Mouse (Mus musculus): ENCODE data around the gene Arl4d.

Gene Arl4d

GRCm38 (mm10) chr11:101677655-101678054 is 12.3 kb downstream of the Arl4d start:
- DNase-seq (ENCODE audit: low spot score in 2 of 2), result no peak

DNA sequence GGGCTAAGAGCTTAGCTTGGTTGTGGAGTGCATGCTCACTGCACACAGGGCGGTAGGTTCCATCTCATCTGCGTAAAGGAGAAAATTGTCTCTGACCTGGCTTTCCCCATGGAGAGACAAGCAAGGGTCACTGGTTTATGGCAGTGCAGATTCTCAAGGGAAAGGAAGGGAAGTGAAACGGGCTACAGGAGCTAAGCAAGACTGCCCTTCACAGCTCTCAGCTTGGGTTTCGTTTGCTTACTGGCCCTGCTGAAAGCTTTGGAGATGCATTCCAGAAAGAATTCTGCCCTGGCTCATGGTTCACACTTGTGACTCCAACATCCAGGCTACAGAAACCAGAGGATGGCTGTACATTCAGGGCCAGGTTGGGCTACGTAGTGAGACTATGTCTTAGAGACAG is 13.4 kb downstream of the Arl4d start:
- DNase-seq (ENCODE audit: low spot score in 2 of 2), result no peak

GRCm38 (mm10) chr11:101679907-101680306 is 14.6 kb downstream of the Arl4d start:
- no peak for DNase-seq (ENCODE audit: low spot score in 2 of 2)

DNA sequence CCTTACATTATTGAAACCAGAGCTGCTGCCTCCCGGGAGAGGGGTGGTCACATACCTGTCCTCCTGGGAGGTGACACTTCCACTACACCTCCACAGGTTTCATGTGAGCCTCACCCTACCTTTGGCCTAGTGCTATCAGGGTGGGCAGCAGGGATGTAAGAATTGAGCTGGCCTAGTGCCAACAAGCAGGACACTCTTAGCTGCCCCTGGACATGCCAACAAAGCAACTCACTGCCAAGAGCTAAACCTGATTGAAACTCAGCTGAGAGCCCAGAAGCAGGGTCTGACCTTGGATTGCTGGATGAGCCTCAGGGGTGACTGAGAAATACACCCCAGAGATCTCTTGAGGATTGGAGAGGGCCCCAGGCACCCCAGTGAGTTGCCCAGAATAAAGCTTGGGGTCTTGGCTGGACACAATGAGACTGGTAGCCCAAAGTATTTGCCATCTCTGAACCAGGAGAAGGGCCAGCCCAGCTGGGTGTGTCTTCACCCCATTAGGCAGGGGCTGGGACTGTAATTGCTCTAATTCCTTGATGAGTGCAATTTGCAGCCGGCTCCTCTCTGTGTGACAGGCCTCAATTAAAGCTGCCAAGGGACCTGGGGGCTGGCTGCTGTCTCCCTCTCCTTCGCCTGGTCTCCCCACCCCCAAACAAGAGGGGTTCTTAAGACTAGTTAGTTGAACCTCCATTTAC is 15.4 kb downstream of the Arl4d start:
- DNase-seq (ENCODE audit: low spot score in 2 of 2), result no peak

GRCm38 (mm10) chr11:101681968-101682367 is 16.6 kb downstream of the Arl4d start:
- no peak for DNase-seq (ENCODE audit: low spot score in 2 of 2)

- no peak for DNase-seq (ENCODE audit: low spot score in 2 of 2)
Observed at GRCm38 (mm10) chr11:101682410-101682960, 17.1 kb downstream of the Arl4d start.

DNA sequence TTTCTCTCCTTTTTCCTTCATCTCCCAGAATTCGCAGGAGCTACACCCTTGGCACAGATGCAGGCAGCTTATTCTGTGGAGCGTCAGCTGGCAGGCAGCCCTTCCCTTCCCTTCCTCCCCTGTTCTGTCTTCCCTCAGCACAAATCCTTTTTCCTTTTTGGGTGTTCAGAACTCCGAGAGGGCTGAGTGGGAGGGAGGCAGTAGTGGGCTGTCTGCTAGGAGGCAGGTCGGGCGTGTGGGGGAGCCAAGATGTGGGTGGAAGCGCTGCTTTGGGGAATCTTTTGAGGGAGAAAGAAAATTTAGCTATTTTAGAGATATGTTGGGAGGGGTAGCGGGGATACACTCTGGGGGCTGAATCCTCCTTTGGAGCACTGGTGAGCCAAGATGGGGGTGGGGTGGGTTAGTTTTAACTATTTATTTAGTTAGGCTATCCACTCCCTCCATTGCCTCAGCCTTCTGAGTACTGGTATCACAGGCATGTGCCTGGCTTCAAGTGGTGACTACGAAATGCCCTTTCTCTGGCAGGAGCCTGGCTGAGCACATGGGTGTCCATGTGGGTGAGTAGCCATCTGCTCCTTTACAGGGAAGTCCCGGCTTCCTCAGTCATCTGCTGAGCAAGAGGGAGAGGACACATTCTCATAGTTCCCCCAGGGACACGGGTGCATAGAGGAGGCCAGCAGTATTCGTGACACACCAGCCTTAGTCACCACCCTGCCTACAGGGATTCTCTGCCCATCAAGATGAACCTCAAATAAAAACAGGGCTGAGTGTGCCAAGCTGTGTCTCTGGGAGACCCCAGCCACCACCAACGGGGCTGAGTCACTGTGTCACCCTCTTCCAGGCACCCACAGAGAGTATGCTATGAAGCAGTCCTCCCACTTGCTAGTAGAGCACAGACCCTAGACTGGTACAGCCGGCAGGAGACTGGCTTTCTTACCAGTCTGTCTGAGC is 22.3 kb downstream of the Arl4d start:
- no peak for DNase-seq (ENCODE audit: low spot score in 2 of 2)

DNA sequence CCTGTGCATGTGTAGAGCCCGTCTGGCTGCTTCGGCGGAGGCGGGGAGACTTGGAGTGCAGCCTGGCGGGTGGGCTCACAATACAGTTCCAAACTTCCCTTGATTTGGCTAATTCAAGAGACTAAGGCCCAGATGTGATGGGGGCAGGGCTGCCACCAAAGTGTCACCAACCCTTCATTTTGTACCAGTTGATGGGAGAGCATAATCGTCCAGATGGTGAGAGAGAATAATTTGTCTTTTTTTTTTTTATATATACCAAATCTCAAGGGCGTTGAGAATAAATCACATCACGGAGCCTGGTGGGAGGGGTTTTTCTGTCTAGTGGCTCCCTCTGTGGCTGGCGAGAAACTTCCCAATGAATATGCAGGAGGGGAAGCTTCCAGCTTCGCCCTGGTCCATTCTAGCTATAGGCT is 24.4 kb downstream of the Arl4d start:
- DNase-seq (ENCODE audit: low spot score in 2 of 2), result no peak

DNA sequence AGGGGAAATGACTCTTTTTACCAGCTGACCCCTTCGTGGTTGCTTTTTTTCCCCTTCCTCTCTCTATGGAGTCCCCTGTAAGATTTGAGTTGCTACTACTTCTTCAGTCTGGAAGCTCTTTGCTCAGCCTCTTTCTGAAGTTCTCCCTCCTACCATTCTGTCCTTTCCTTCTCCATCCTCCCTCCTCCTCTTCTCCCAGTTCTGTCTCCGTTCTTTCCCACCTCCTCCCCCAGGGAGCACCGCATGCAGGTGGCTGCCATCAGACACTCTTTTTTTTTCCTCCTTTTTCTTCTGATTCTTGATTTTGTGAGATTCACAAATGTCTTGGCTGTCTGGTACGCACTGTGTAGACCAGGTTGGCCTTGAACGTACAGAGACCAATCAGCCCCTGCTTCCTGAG is 25.0 kb downstream of the Arl4d start:
- DNase-seq (ENCODE audit: low spot score in 2 of 2), result no peak

DNA sequence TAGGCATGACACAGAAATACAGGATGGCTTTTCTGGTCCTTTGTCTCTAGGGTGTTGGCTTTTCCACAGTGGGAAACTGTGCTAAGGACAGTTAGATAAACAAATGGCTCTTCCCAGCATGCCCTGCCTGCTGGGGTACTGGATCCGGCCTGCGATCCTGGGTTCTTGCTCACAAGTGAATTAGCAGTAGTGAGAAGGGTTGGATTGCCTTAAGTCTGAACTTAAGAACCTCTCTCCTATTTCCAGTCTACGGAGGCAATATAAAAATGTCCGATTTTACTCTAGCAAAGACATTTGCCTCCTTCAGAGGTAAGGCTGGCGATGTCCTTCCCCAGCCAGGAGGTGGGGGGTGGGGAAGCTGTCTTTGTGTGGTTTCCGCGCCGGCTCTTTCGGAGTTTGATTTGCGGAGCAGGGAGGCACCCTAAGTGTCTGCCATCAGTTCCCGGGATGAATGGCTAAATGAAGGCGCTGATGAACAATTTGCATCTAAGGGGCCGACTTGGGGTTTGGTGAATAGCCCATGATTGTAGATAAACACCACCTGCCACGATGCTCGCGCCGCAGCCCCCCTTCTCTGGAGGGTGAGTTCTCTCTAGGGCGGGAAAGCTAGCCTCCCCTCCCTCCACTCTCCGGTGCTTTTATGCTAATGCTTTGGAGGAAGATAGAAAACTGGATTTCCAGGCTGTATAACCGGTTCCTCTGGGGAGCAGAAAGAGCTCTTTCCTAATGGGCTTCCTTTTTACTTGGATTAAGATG is 30.7 kb downstream of the Arl4d start:
- peak; percentile 3 to 14 for DNase-seq (ENCODE audit: low spot score in 2 of 2)

DNA sequence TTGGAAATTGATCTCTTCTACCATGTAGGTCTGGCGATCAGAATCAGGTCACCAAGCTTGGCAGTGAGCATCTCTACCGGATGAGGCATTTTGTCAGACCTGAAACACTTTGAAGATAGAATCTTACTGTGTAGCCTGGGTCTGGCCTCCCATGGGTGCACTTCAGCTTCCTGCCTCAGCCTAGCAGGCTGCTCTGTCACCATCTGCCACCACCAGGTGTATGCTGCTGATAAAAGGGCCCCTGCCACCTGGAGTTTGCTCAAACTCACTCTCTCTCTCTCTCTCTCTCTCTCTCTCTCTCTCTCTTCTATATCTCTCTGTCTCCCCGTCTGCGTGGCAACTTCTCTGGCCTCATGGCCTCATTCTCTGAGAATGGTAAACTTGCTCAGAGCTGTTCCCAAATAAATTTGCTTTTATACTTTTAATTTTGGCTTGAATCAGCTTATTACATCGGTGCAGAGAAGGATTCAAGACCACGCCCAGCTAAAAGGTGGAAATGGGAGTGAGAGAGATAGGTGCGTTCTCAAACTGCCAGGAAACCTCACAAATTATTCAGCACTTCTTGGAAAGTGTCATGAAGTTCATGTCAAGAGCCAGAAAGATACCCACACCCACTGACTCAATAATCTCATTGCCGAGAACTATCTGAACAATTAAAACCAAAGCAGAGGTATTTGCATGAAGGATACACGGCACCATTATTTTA is 32.0 kb downstream of the Arl4d start:
- DNase-seq (ENCODE audit: low spot score in 2 of 2), result peak; percentile 42 to 70

- DNase-seq (ENCODE audit: low spot score in 2 of 2), result no peak
Observed at GRCm38 (mm10) chr11:101698114-101698513, 32.8 kb downstream of the Arl4d start.

DNA sequence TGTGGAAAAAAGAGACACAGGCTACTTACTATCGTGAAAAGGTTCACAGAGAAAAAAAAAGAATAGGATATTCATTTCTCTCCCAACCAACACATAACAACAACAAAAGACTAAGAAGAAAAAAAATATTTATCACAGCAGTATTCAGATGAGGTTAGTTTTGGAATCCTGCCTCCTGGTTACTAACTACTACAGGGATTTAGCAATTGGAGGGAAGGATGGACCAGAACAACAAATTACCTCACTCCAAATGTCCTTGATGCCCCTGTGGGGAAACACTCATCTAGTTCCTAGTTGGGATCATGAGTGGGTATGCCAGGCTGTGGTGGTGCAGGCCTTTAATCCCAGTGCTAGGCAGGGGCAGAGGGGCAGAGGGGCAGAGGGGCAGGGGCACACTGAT is 34.2 kb downstream of the Arl4d start:
- DNase-seq (ENCODE audit: low spot score in 2 of 2), result no peak

DNA sequence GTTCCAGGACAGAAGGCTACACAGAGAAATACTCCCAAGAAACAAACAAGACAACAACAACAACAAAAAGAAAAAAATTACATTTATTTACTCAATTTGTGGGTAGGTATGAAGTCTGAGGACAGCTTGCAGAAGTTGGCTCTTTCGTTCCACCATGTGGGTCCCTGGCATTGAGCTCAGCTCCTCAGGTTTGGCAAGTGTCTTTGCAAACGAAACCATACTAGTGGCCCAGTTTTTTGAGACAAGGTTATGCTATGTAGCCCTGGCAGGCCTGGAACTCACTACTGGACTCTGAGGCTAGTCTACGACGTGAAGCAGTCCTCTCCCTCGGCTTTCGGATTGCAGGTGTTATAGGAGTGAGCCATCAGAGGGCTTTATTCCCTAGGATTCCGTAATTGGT is 34.6 kb downstream of the Arl4d start:
- DNase-seq (ENCODE audit: low spot score in 2 of 2), result no peak

DNA sequence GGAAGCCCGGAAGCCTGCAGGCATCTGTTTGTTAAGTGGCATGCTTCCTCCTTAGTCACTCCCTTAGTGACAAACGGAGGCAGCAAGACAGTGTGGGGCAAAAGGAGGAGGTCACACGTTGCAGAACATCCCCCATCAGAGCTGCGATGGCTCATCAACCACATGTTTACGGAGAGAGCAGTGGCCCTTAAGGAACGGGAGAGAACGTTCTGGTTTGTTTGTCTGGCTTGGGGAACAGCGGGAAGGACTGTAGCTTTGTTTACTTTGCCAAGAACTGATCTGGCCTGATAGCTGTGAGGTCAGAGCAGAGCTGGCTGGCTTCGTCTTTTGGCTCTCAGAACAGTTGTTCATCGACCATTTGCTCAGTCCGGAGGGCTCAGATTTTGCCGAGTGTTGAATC is 35.1 kb downstream of the Arl4d start:
- no peak for DNase-seq (ENCODE audit: low spot score in 2 of 2)

- no peak for DNase-seq (ENCODE audit: low spot score in 2 of 2)
Observed at GRCm38 (mm10) chr11:101704081-101704480, 38.7 kb downstream of the Arl4d start.

GRCm38 (mm10) chr11:101706764-101707448 is 41.6 kb downstream of the Arl4d start:
- DNase-seq (ENCODE audit: low spot score in 2 of 2), result no peak

DNA sequence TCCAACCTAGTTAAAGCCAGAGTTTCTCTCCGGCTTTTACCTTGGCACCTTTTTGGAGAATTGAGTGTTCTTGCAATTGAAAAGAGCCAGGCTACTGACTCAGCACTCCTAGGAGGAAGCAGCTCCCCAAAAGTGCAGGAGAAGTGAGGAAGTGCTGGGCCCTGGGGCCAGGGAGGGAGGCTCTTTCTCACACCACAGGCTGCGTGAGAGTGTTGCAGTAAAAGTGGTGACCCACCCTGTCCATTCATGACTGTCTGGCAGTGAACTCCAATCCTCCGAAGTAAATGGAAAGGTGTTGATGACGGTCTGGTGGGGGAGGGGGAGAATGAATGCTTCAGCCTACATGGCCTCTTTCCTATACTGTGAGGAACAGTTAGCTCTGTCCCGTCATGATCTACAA is 43.1 kb downstream of the Arl4d start:
- DNase-seq (ENCODE audit: low spot score in 2 of 2), result no peak

DNA sequence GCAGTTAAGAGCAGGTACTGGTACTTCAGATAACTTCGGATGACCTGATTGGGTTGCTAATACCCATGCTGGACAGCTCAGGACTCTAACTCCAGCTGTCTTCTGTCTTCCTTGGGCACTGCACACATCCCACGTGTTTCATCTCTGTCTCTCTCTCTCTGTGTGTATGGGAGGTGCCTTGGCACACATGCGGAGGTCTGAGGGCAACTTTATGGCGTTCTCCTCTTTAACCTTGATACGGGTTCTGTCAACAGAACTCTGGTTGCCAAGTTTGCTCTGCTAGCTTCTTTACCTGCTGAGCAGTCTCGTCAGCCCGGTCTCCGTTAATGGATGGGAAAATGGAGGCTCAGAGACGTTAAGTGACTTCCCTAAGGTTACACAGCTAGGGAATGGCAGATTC is 47.5 kb downstream of the Arl4d start:
- no peak for DNase-seq (ENCODE audit: low spot score in 2 of 2)

GRCm38 (mm10) chr11:101714012-101714411 is 48.7 kb downstream of the Arl4d start:
- no peak for DNase-seq (ENCODE audit: low spot score in 2 of 2)

Data from thymus, postnatal 10 days (tissue).